In the genomic region with DNA sequence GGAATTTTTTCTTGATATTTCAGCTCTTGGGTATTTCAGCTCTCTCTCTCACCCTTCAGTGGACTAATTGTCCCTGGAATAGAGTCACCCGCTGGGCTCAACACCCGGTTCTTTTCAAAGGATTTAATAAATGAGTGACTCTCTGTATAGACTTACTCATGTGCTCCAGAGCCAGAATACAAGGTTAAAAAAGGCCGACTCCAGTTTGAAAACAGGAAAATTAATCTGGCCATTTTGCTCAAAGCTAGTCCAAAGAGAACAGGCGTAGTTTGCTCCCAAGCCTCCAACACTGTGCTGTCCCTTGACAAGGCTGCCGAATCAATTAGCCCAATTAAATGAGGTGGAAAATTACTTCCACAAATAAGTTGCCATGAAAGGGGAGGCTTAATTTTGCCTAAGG, we compare ENCODE assay signal across 17 mouse cellular contexts.
A peak's percentile ranks its signal among the peaks of the same experiment; 100 is the strongest.
DNase-seq lines count a peak whose midpoint lies in the region; ATAC-seq and TF ChIP-seq lines count a peak whose summit lies in the region.
"Had no signal": no experiment of that assay in that cellular context is flagged by ENCODE, and none has a peak within 500 bp of the region (broad histone marks: within the 10 kb centered on the region; RNA-seq: fewer than 3 reads in every experiment).

No protein-coding gene starts in this region.

- no peak overlapping the region for H3K4me3 ChIP-seq in kidney, postnatal 0 days (replicated peaks; ENCODE audit: low read depth, low read length)
- no peak overlapping the region for H3K4me3 ChIP-seq in forebrain, embryonic 14.5 days (ENCODE audit: low read depth, low read length)
- H3K4me3 ChIP-seq in midbrain, postnatal 0 days (ENCODE audit: low read depth, low read length), result no peak overlapping the region
- H3K4me3 ChIP-seq in gastrocnemius, adult 2 months, result no peak overlapping the region
- H3K4me3 ChIP-seq: erythroblast, embryonic 14.5 days; heart, embryonic 15.5 days; layer of hippocampus, adult 2 months; megakaryocyte, embryonic 14.5 days had no signal

- no peak overlapping the region for H3K27ac ChIP-seq in kidney, postnatal 0 days
- H3K27ac ChIP-seq in forebrain, embryonic 14.5 days (ENCODE audit: low read depth, low read length), result no peak overlapping the region
- H3K27ac ChIP-seq in midbrain, postnatal 0 days (ENCODE audit: low read depth, low read length), result no peak overlapping the region
- H3K27ac ChIP-seq in gastrocnemius, adult 2 months, result no peak overlapping the region
- H3K27ac ChIP-seq: heart, embryonic 15.5 days; layer of hippocampus, adult 2 months had no signal

- no peak overlapping the region for H3K4me2 ChIP-seq in kidney, postnatal 0 days (ENCODE audit: low read length)
- no peak overlapping the region for H3K4me2 ChIP-seq in forebrain, embryonic 14.5 days (ENCODE audit: low read length)
- no peak overlapping the region for H3K4me2 ChIP-seq in midbrain, postnatal 0 days (ENCODE audit: low read depth, low read length, poor library complexity, severe bottlenecking)
- H3K4me2 ChIP-seq: heart, embryonic 15.5 days had no signal

- no peak for TF ChIP-seq CTCF in kidney, postnatal 0 days (IDR thresholded peaks at IDR 0.05; ENCODE audit: low read depth)
- TF ChIP-seq CTCF in midbrain, postnatal 0 days (IDR thresholded peaks at IDR 0.05), result no peak
- TF ChIP-seq CTCF in gastrocnemius, adult 2 months (IDR thresholded peaks at IDR 0.05), result no peak

- no peaks in the 10 kb centered on the region for H3K4me1 ChIP-seq in kidney, postnatal 0 days (replicated peaks; ENCODE audit: insufficient read depth, low read length)
- no peaks in the 10 kb centered on the region for H3K4me1 ChIP-seq in forebrain, embryonic 14.5 days (ENCODE audit: control insufficient read depth, insufficient read depth, low read length)
- no peaks in the 10 kb centered on the region for H3K4me1 ChIP-seq in midbrain, postnatal 0 days (ENCODE audit: insufficient read depth, low read length)
- H3K4me1 ChIP-seq: heart, embryonic 15.5 days; megakaryocyte, embryonic 14.5 days had no signal

- H3K36me3 ChIP-seq in kidney, postnatal 0 days (ENCODE audit: insufficient read depth, low read length), result no peaks in the 10 kb centered on the region
- no peaks in the 10 kb centered on the region for H3K36me3 ChIP-seq in forebrain, embryonic 14.5 days (ENCODE audit: control insufficient read depth, insufficient read depth, low read length)
- H3K36me3 ChIP-seq in midbrain, postnatal 0 days (ENCODE audit: insufficient read depth, low read length), result no peaks in the 10 kb centered on the region
- H3K36me3 ChIP-seq: heart, embryonic 15.5 days had no signal

- ATAC-seq in kidney, postnatal 0 days (replicated peaks; ENCODE audit: low FRiP score, low read depth), result no peak
- peak; percentile 72 for ATAC-seq in forebrain, embryonic 14.5 days
- no peak for ATAC-seq in midbrain, postnatal 0 days (ENCODE audit: low FRiP score)
- ATAC-seq: intestine, embryonic 16.5 days; liver, postnatal 0 days had no signal

- H3K9ac ChIP-seq in kidney, postnatal 0 days (ENCODE audit: low read depth, low read length), result no peak overlapping the region
- H3K9ac ChIP-seq in forebrain, embryonic 14.5 days (ENCODE audit: low read length), result no peak overlapping the region
- no peak overlapping the region for H3K9ac ChIP-seq in midbrain, postnatal 0 days (replicated peaks; ENCODE audit: low read length, poor library complexity, severe bottlenecking)
- H3K9ac ChIP-seq: heart, embryonic 15.5 days; liver, postnatal 0 days had no signal

- intact Hi-C loops in gastrocnemius, adult 2 months (cut with DNase I), result no loop called here

- H3K9me3 ChIP-seq in kidney, postnatal 0 days (replicated peaks; ENCODE audit: low read length), result no peaks in the 10 kb centered on the region
- H3K9me3 ChIP-seq in forebrain, embryonic 14.5 days (replicated peaks; ENCODE audit: control insufficient read depth, low read length), result no peaks in the 10 kb centered on the region
- no peaks in the 10 kb centered on the region for H3K9me3 ChIP-seq in midbrain, postnatal 0 days (ENCODE audit: low read length)
- H3K9me3 ChIP-seq: heart, embryonic 15.5 days; megakaryocyte, embryonic 14.5 days had no signal

- 36% methylated on average over 5 of the region's 5 CpGs for WGBS in kidney, postnatal 0 days
- 4% methylated on average over 5 of the region's 5 CpGs for WGBS in forebrain, embryonic 14.5 days
- 24% methylated on average over 5 of the region's 5 CpGs for WGBS in midbrain, postnatal 0 days

- no peaks in the 10 kb centered on the region for H3K27me3 ChIP-seq in kidney, postnatal 0 days (ENCODE audit: insufficient read depth, low read length)
- H3K27me3 ChIP-seq in forebrain, embryonic 14.5 days (replicated peaks; ENCODE audit: control insufficient read depth, insufficient read depth, low read length), result peaks cover 55% of the 10 kb centered on the region
- no peaks in the 10 kb centered on the region for H3K27me3 ChIP-seq in midbrain, postnatal 0 days (ENCODE audit: insufficient read depth, low read length)
- H3K27me3 ChIP-seq: heart, embryonic 15.5 days; megakaryocyte, embryonic 14.5 days had no signal

- DNase-seq in kidney, postnatal 0 days (ENCODE audit: low spot score), result peak; percentile 31
- no peak for DNase-seq in kidney, postnatal 10 days
- peak; percentile 36 for DNase-seq in embryo, embryonic 10 days (ENCODE audit: low spot score)
- DNase-seq in forebrain, embryonic 14.5 days (ENCODE audit: low spot score), result peak; percentile 83
- DNase-seq in midbrain, postnatal 0 days (ENCODE audit: low spot score), result peak; percentile 77
- no peak for DNase-seq in lung, postnatal 4 days
- DNase-seq in gastrocnemius, adult 2 months, result no peak
- DNase-seq in layer of hippocampus, postnatal 25 days (ENCODE audit: extremely low spot score in 1 of 2, low spot score in 1 of 2), result no peak
- DNase-seq: adrenal gland, postnatal 14 days; gastrocnemius, postnatal 14 days; liver, postnatal 0 days; spleen, adult 18-20 months had no signal

Comparison
In these comparisons a context has a peak if more than half of its experiments do, and no peak if none do; other contexts are left out.
1. DNase-seq: peak in kidney, postnatal 0 days (single experiment), embryo, embryonic 10 days (single experiment), forebrain, embryonic 14.5 days (single experiment) and midbrain, postnatal 0 days (single experiment); none in kidney, postnatal 10 days (single experiment), lung, postnatal 4 days (0 of 2), gastrocnemius, adult 2 months (single experiment) and layer of hippocampus, postnatal 25 days (0 of 2).